Mouse (Mus musculus) small intestine, adult 2 months (tissue): Measurements from ENCODE around the gene Suds3. TPM values are rescaled to one million over a fixed set of nuclear protein-coding genes. Genes with fewer than 3 reads are reported as not detected.
A peak's percentile ranks its signal among the peaks of the same experiment; 100 is the strongest.

Source experiments
- H3K27ac ChIP-seq: fragments of 200-500 bp; 2 replicates; pipeline ENCODE4 v1.5.1; 2012; ENCODE audit warnings: low read depth, low read length, control low read depth, inconsistent platforms; ENCODE audit not compliant: insufficient read depth
- H3K27me3 ChIP-seq: fragments of 200-500 bp; 2 replicates; pipeline ENCODE4 v1.6.1; 2012; ENCODE audit warnings: mild to moderate bottlenecking, moderate library complexity, low read length, inconsistent platforms; ENCODE audit not compliant: control insufficient read depth, insufficient read depth
- H3K36me3 ChIP-seq: fragments of 200-500 bp; 2 replicates; pipeline ENCODE4 v1.6.1; 2012; ENCODE audit warnings: mild to moderate bottlenecking, low read length, control low read depth, inconsistent platforms; ENCODE audit not compliant: control insufficient read depth, insufficient read depth
- H3K4me1 ChIP-seq: fragments of 200-500 bp; 2 replicates; pipeline ENCODE4 v1.6.1; 2012; ENCODE audit warnings: low read length, inconsistent platforms, mixed read lengths; ENCODE audit not compliant: control insufficient read depth, insufficient read depth, insufficient read length
- H3K4me3 ChIP-seq: fragments of 200-500 bp; 2 replicates; pipeline ENCODE4 v1.5.1; 2012; ENCODE audit warnings: low read depth, mild to moderate bottlenecking, control low read depth, inconsistent platforms, low read length, moderate library complexity
- CTCF ChIP-seq: fragments of 200-500 bp; IDR thresholded peaks from 2 replicates; pipeline ENCODE4 v1.5.1; 2012; ENCODE audit warnings: low read depth, mild to moderate bottlenecking, control low read depth, inconsistent platforms, low read length, moderate library complexity, mixed read lengths; ENCODE audit not compliant: insufficient replicate concordance, insufficient read length; ENCODE audit errors: extremely low read depth
- POLR2A ChIP-seq: fragments of 200-500 bp; IDR thresholded peaks from 2 replicates; pipeline ENCODE4 v1.6.1; 2012; ENCODE audit warnings: low read depth, mild to moderate bottlenecking, control low read depth, inconsistent platforms, low read length, moderate library complexity
- WGBS: fragments of 180-500 bp; shearing (Covaris S2); methylation state at CpG from one replicate; pipeline ENCODE4 v1.1.7; 2018; 5-methylcytosine and 5-hydroxymethylcytosine counted together
- polyA plus RNA-seq: library from polyadenylated mRNA; depleted of rRNA; stranded (reverse); fragments of >200 nt; gene quantifications from 2 replicates; pipeline ENCODE4 v1.2.3, GENCODE M21; 2012

Gene Suds3
- polyA plus RNA-seq, 1 experiment, result 114 TPM

- Histone ChIP-seq H3K36me3 (peaks cover 2% of the 10 kb centered on the region; the same call in 1 of the 2 replicates), H3K27ac (no peak overlapping the region), H3K4me3 (no peak overlapping the region), H3K4me1 (peaks cover 14% of the 10 kb centered on the region), H3K27me3 (no peaks in the 10 kb centered on the region)
- WGBS, result 87% methylated on average over 16 of the region's 16 CpGs
- TF ChIP-seq POLR2A, result no peak
- TF ChIP-seq CTCF, result no peak
Observed at GRCm38 (mm10) chr5:117125482-117126346, 9.8 kb upstream of the Suds3 start.

- Histone ChIP-seq H3K27me3 (no peaks in the 10 kb centered on the region), H3K27ac (peak overlapping the region; percentile 44; the same call in 1 of the 2 replicates), H3K4me3 (no peak overlapping the region), H3K4me1 (peaks cover 14% of the 10 kb centered on the region), H3K36me3 (peaks cover 2% of the 10 kb centered on the region; the same call in 1 of the 2 replicates)
- WGBS, result 73% methylated on average over 4 of the region's 4 CpGs
- TF ChIP-seq CTCF (no peak), POLR2A (no peak)
Observed at GRCm38 (mm10) chr5:117123840-117124239, 7.9 kb upstream of the Suds3 start.

GRCm38 (mm10) chr5:117123102-117123501 lies 7.2 kb upstream of the Suds3 start:
- WGBS, result 12% methylated on average over 6 of the region's 6 CpGs
- Histone ChIP-seq H3K27me3 (no peaks in the 10 kb centered on the region), H3K4me1 (peaks cover 14% of the 10 kb centered on the region), H3K36me3 (peaks cover 2% of the 10 kb centered on the region; the same call in 1 of the 2 replicates), H3K27ac (0 out of 2 replicates have a peak overlapping the region, but pooled peaks have one; percentile 44), H3K4me3 (no peak overlapping the region)
- no peak for TF ChIP-seq POLR2A
- TF ChIP-seq CTCF, result no peak

- Histone ChIP-seq H3K36me3 (peaks cover 2% of the 10 kb centered on the region; the same call in 1 of the 2 replicates), H3K27me3 (no peaks in the 10 kb centered on the region), H3K4me3 (peak overlapping the region; percentile 9; the same call in 1 of the 2 replicates), H3K27ac (no peak overlapping the region), H3K4me1 (peaks cover 18% of the 10 kb centered on the region)
- TF ChIP-seq POLR2A (no peak), CTCF (no peak)
- 13% methylated on average over 2 of the region's 2 CpGs for WGBS
Observed at GRCm38 (mm10) chr5:117121657-117122056, 5.7 kb upstream of the Suds3 start.

GRCm38 (mm10) chr5:117120489-117121466 lies 4.9 kb upstream of the Suds3 start:
- peak overlapping the region; percentile 54 for H3K27ac ChIP-seq
- peaks cover 2% of the 10 kb centered on the region; the same call in 1 of the 2 replicates for H3K36me3 ChIP-seq
- H3K4me1 ChIP-seq, result peaks cover 18% of the 10 kb centered on the region
- TF ChIP-seq POLR2A (no peak), CTCF (no peak)
- H3K27me3 ChIP-seq, result no peaks in the 10 kb centered on the region
- peak overlapping the region; percentile 88 for H3K4me3 ChIP-seq
- WGBS, result 1% methylated on average over 40 of the region's 40 CpGs

- Histone ChIP-seq H3K4me1 (peaks cover 14% of the 10 kb centered on the region), H3K4me3 (peak within 1 kb of the TSS; percentile 88), H3K27me3 (no peaks in the 10 kb centered on the region), H3K36me3 (peaks cover 2% of the 10 kb centered on the region; the same call in 1 of the 2 replicates), H3K27ac (peak within 1 kb of the TSS; percentile 96)
- under 1% methylated on average over 74 of the region's 74 CpGs for WGBS
- TF ChIP-seq CTCF (no peak), POLR2A (peak; percentile 90)
Observed at GRCm38 (mm10) chr5:117119777-117120488, 4.0 kb upstream of the Suds3 start, which contains the start of gene Taok3. TSS of gene Taok3 (plus strand) at chr5:117120129.
